Mouse (Mus musculus) lung, embryonic 14.5 days (tissue): ENCODE measurements around the gene Olfr796. TPM values are rescaled to one million over a fixed set of nuclear protein-coding genes. Genes with fewer than 3 reads are reported as not detected.

ENCODE experiments used
- ATAC-seq: fragments of 200-750 bp; cut with Nextera tagmentation; 2 replicates; pipeline ENCODE4 v1.8.0; 2017; ENCODE audit warnings: mild to moderate bottlenecking, moderate TSS enrichment, moderate library complexity; ENCODE audit not compliant: insufficient read depth
- DNase-seq: peaks from one replicate; pipeline ENCODE4 v3.0.0-alpha.2; 2015
- H3K27ac ChIP-seq: fragments of 300-500 bp; sonication (generic); 2 replicates; pipeline ENCODE4 v1.5.1; 2014; ENCODE audit warnings: low read depth, mild to moderate bottlenecking, moderate library complexity
- H3K27me3 ChIP-seq: fragments of 300-500 bp; sonication (generic); 2 replicates; pipeline ENCODE4 v1.6.1; 2014; ENCODE audit warnings: low read length, control low read depth; ENCODE audit not compliant: insufficient read depth
- H3K36me3 ChIP-seq: fragments of 300-500 bp; sonication (generic); 2 replicates; pipeline ENCODE4 v1.6.1; 2014; ENCODE audit warnings: control low read depth; ENCODE audit not compliant: insufficient read depth
- H3K4me1 ChIP-seq: fragments of 300-500 bp; sonication (generic); 2 replicates; pipeline ENCODE4 v1.6.1; 2014; ENCODE audit warnings: antibody characterized with exemption, control low read depth; ENCODE audit not compliant: insufficient read depth
- H3K4me2 ChIP-seq: fragments of 300-500 bp; sonication (generic); 2 replicates; pipeline ENCODE4 v1.6.1; 2014; ENCODE audit warnings: mild to moderate bottlenecking
- H3K4me3 ChIP-seq: fragments of 300-500 bp; sonication (generic); 2 replicates; pipeline ENCODE4 v1.5.1; 2014; ENCODE audit warnings: low read depth, low read length
- H3K9ac ChIP-seq: fragments of 300-500 bp; sonication (generic); 2 replicates; pipeline ENCODE4 v1.6.1; 2014
- H3K9me3 ChIP-seq: fragments of 300-500 bp; sonication (generic); 2 replicates; pipeline ENCODE4 v1.6.1; 2016; ENCODE audit warnings: low read depth, low read length, control low read depth
- CTCF ChIP-seq: IDR thresholded peaks from 2 replicates; pipeline ENCODE4 v1.5.1; 2016; ENCODE audit warnings: antibody characterized with exemption, low read depth
- WGBS: fragments of 180-500 bp; shearing (Covaris S2); extraction: QIAGEN DNeasy Blood & Tissue Kit; methylation state at CpG from one replicate; pipeline ENCODE4 v1.1.7; 2014; 5-methylcytosine and 5-hydroxymethylcytosine counted together
- microRNA-seq: library from miRNA; unstranded; fragments of <30 nt; microRNA quantifications from one replicate; pipeline ENCODE4, GENCODE M21; 2016; ENCODE audit warnings: borderline number of aligned reads
- polyA plus RNA-seq: library from polyadenylated mRNA; unstranded; fragments of >200 nt; fragmentation: Nextera tagmentation; extraction: Ambion mirVana; gene quantifications from 2 replicates; pipeline ENCODE4 v1.2.1, GENCODE M21; 2014

Olfr796 gene
- polyA plus RNA-seq, 1 experiment from 2014 or later = not detected

DNA sequence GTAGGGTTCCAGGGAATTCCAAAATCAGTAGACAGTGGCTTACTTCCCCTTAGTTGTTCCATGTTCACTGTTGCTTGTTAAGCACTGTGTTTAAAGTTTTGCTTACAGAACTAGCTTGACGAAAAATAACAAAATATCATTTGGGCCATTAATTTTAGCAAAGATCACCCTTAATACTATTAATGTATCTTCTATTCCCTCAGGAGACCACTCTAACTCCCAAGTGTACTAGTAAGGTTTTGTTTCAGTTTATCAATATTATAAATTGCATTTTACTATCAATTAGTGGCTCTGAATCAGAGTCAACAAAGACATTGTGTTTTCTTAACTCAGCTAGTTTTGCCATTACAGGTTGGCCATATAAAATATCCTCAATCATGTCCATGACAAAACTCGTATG, 45.0 kb downstream of the Olfr796 start, which contains the start of gene Olfr794:
Gene Olfr794, plus strand, starts transcription at position 301 of the 400 bp plus-strand sequence.
- Histone ChIP-seq H3K27ac (no peak within 1 kb of the TSS), H3K36me3 (no peaks in the 10 kb centered on the region), H3K4me2 (no peak within 1 kb of the TSS), H3K9ac (no peak within 1 kb of the TSS), H3K27me3 (no peaks in the 10 kb centered on the region), H3K4me1 (no peaks in the 10 kb centered on the region), H3K4me3 (no peak within 1 kb of the TSS), H3K9me3 (no peaks in the 10 kb centered on the region)
- ATAC-seq = no peak
- no peak for TF ChIP-seq CTCF
- no peak for DNase-seq
- whole genome bisulfite sequencing = 65% methylated on average over 2 of the region's 2 CpGs

Small RNA genes within 50 kb of the gene (microRNA-seq; reads per million reads assigned to microRNA genes)
- not detected for gene Gm23252

Other genes starting within 250 kb of the Olfr796 start
- 0.05 and 0.08 TPM in 2 replicates for gene Olfr784, start 228.5 kb downstream of the Olfr796 start, polyA plus RNA-seq
- not detected in 2 replicates for gene Olfr785, start 207.1 kb downstream of the Olfr796 start, polyA plus RNA-seq
- not detected in 2 replicates for gene Olfr786, start 185.3 kb downstream of the Olfr796 start, polyA plus RNA-seq
- not detected in 2 replicates for gene Olfr787, start 150.7 kb downstream of the Olfr796 start, polyA plus RNA-seq
- not detected in 2 replicates for gene Olfr788, start 141.6 kb downstream of the Olfr796 start, polyA plus RNA-seq
- not detected in 2 replicates for gene Olfr789, start 127.8 kb downstream of the Olfr796 start, polyA plus RNA-seq
- gene Olfr790, start 114.1 kb downstream of the Olfr796 start, polyA plus RNA-seq = not detected in 2 replicates
- not detected in 2 replicates for gene Olfr791, start 90.8 kb downstream of the Olfr796 start, polyA plus RNA-seq
- not detected in 2 replicates for gene Olfr792, start 73.4 kb downstream of the Olfr796 start, polyA plus RNA-seq
- gene Olfr794, start 44.9 kb downstream of the Olfr796 start, polyA plus RNA-seq = not detected in 2 replicates
- gene Olfr798, start 15.4 kb upstream of the Olfr796 start, polyA plus RNA-seq = not detected in 2 replicates
- gene Olfr799, start 24.9 kb upstream of the Olfr796 start, polyA plus RNA-seq = not detected in 2 replicates
- gene Olfr800, start 45.1 kb upstream of the Olfr796 start, polyA plus RNA-seq = not detected in 2 replicates
- gene Olfr801, start 61.3 kb upstream of the Olfr796 start, polyA plus RNA-seq = not detected in 2 replicates
- gene Olfr802, start 75.6 kb upstream of the Olfr796 start, polyA plus RNA-seq = not detected in 2 replicates
- not detected in 2 replicates for gene Olfr803, start 81.7 kb upstream of the Olfr796 start, polyA plus RNA-seq
- not detected in 2 replicates for gene Olfr804, start 90.6 kb upstream of the Olfr796 start, polyA plus RNA-seq
- gene Olfr805, start 116.8 kb upstream of the Olfr796 start, polyA plus RNA-seq = not detected in 2 replicates
- not detected in 2 replicates for gene Olfr806, start 129.4 kb upstream of the Olfr796 start, polyA plus RNA-seq
- gene Olfr807, start 145.2 kb upstream of the Olfr796 start, polyA plus RNA-seq = not detected in 2 replicates
- gene Olfr808, start 152.9 kb upstream of the Olfr796 start, polyA plus RNA-seq = not detected in 2 replicates
- gene Olfr809, start 162.1 kb upstream of the Olfr796 start, polyA plus RNA-seq = not detected in 2 replicates
- not detected in 2 replicates for gene Olfr810, start 182.3 kb upstream of the Olfr796 start, polyA plus RNA-seq
- not detected in 2 replicates for gene Olfr811, start 191.8 kb upstream of the Olfr796 start, polyA plus RNA-seq
- gene Olfr812, start 233.5 kb upstream of the Olfr796 start, polyA plus RNA-seq = not detected in 2 replicates
- not detected in 2 replicates for gene Olfr813, start 242.8 kb upstream of the Olfr796 start, polyA plus RNA-seq